Mouse (Mus musculus): Measurements from ENCODE around the gene Alg14. TPM values are rescaled to one million over a fixed set of nuclear protein-coding genes. Genes with fewer than 3 reads are reported as not detected.
A peak's percentile ranks its signal among the peaks of the same experiment; 100 is the strongest.

Alg14 gene
- polyA plus RNA-seq, 1 experiment from 2014 or later: 35.7 TPM

GRCm38 (mm10) chr3:121329647-121330046 is 38.1 kb downstream of the Alg14 start:
- DNase-seq (ENCODE audit: low spot score) (no peak), ATAC-seq (ENCODE audit: low FRiP score, low TSS enrichment) (no peak)
- Histone ChIP-seq H3K9ac (ENCODE audit: low read length) (no peak overlapping the region), H3K9me3 (ENCODE audit: control insufficient read depth, low read length) (no peaks in the 10 kb centered on the region), H3K27me3 (ENCODE audit: control insufficient read depth, insufficient read depth, low read length) (no peaks in the 10 kb centered on the region), H3K36me3 (ENCODE audit: control insufficient read depth, insufficient read depth, low read length) (no peaks in the 10 kb centered on the region; the same call in 1 of the 2 replicates), H3K4me1 (replicated peaks; ENCODE audit: control insufficient read depth, insufficient read depth) (0 out of 2 replicates have a peak, but pooled peaks cover 2% of the 10 kb centered on the region), H3K4me3 (ENCODE audit: low read depth, low read length) (no peak overlapping the region), H3K4me2 (replicated peaks; ENCODE audit: low read depth) (no peak overlapping the region; the same call in 1 of the 2 replicates), H3K27ac (replicated peaks) (peak overlapping the region; percentile 70; the same call in 1 of the 2 replicates)
- WGBS: 45% methylated on average over 10 of the region's 10 CpGs
- no peak for TF ChIP-seq CTCF (IDR thresholded peaks at IDR 0.05; ENCODE audit: low read depth)
- no peak for TF ChIP-seq EP300 (optimal IDR thresholded peaks at IDR 0.05)

- peak overlapping the region; percentile 8 for H3K4me2 ChIP-seq (replicated peaks; ENCODE audit: low read depth)
- no peak for DNase-seq (ENCODE audit: low spot score)
- peak overlapping the region; percentile 70 for H3K27ac ChIP-seq (replicated peaks)
Observed at GRCm38 (mm10) chr3:121330244-121330646, 38.7 kb downstream of the Alg14 start.

GRCm38 (mm10) chr3:121336234-121336890 is 44.8 kb downstream of the Alg14 start:
- no peaks in the 10 kb centered on the region for H3K9me3 ChIP-seq (ENCODE audit: control insufficient read depth, low read length)
- no peaks in the 10 kb centered on the region for H3K36me3 ChIP-seq (ENCODE audit: control insufficient read depth, insufficient read depth, low read length)
- ATAC-seq (ENCODE audit: low FRiP score, low TSS enrichment) (no peak), DNase-seq (ENCODE audit: low spot score) (no peak)
- no peaks in the 10 kb centered on the region for H3K27me3 ChIP-seq (ENCODE audit: control insufficient read depth, insufficient read depth, low read length)
- no peaks in the 10 kb centered on the region for H3K4me1 ChIP-seq (replicated peaks; ENCODE audit: control insufficient read depth, insufficient read depth)
- H3K9ac ChIP-seq (ENCODE audit: low read length): no peak overlapping the region
- no peak overlapping the region for H3K4me2 ChIP-seq (replicated peaks; ENCODE audit: low read depth)
- no peak for TF ChIP-seq EP300 (optimal IDR thresholded peaks at IDR 0.05)
- TF ChIP-seq CTCF (IDR thresholded peaks at IDR 0.05; ENCODE audit: low read depth): no peak
- 59% methylated on average over 6 of the region's 6 CpGs for WGBS
- H3K4me3 ChIP-seq (ENCODE audit: low read depth, low read length): no peak overlapping the region
- H3K27ac ChIP-seq (replicated peaks): peak overlapping the region; percentile 45

More at GRCm38 (mm10) chr3:121330244-121330646, 38.7 kb downstream of the Alg14 start:
- H3K4me3 ChIP-seq (ENCODE audit: low read depth, low read length): no peak overlapping the region
- H3K9me3 ChIP-seq (ENCODE audit: control insufficient read depth, low read length): no peaks in the 10 kb centered on the region
- peak overlapping the region; percentile 18; the same call in 1 of the 2 replicates for H3K9ac ChIP-seq (ENCODE audit: low read length)
- WGBS: 44% methylated on average over 7 of the region's 7 CpGs
- H3K4me1 ChIP-seq (replicated peaks; ENCODE audit: control insufficient read depth, insufficient read depth): 0 out of 2 replicates have a peak, but pooled peaks cover 2% of the 10 kb centered on the region
- no peaks in the 10 kb centered on the region for H3K27me3 ChIP-seq (ENCODE audit: control insufficient read depth, insufficient read depth, low read length)
- TF ChIP-seq EP300 (optimal IDR thresholded peaks at IDR 0.05) (no peak), CTCF (IDR thresholded peaks at IDR 0.05; ENCODE audit: low read depth) (no peak)
- ATAC-seq (ENCODE audit: low FRiP score, low TSS enrichment): no peak
- H3K36me3 ChIP-seq (ENCODE audit: control insufficient read depth, insufficient read depth, low read length): no peaks in the 10 kb centered on the region; the same call in 1 of the 2 replicates

- Histone ChIP-seq H3K9ac (ENCODE audit: low read length) (no peak overlapping the region), H3K9me3 (ENCODE audit: control insufficient read depth, low read length) (no peaks in the 10 kb centered on the region), H3K4me2 (replicated peaks; ENCODE audit: low read depth) (no peak overlapping the region), H3K36me3 (ENCODE audit: control insufficient read depth, insufficient read depth, low read length) (no peaks in the 10 kb centered on the region), H3K4me1 (replicated peaks; ENCODE audit: control insufficient read depth, insufficient read depth) (no peaks in the 10 kb centered on the region), H3K4me3 (ENCODE audit: low read depth, low read length) (no peak overlapping the region), H3K27ac (replicated peaks) (no peak overlapping the region), H3K27me3 (ENCODE audit: control insufficient read depth, insufficient read depth, low read length) (no peaks in the 10 kb centered on the region)
- TF ChIP-seq CTCF (IDR thresholded peaks at IDR 0.05; ENCODE audit: low read depth) (no peak), EP300 (optimal IDR thresholded peaks at IDR 0.05) (no peak)
- DNase-seq (ENCODE audit: low spot score) (no peak), ATAC-seq (ENCODE audit: low FRiP score, low TSS enrichment) (no peak)
- 36% methylated on average over 2 of the region's 2 CpGs for WGBS
Observed at GRCm38 (mm10) chr3:121338687-121339086, 47.1 kb downstream of the Alg14 start.

GRCm38 (mm10) chr3:121340321-121340761 is 48.8 kb downstream of the Alg14 start:
- H3K27ac ChIP-seq (replicated peaks): peak overlapping the region; percentile 75
- H3K4me2 ChIP-seq (replicated peaks; ENCODE audit: low read depth): no peak overlapping the region
- H3K4me3 ChIP-seq (ENCODE audit: low read depth, low read length): no peak overlapping the region
- no peaks in the 10 kb centered on the region for H3K9me3 ChIP-seq (ENCODE audit: control insufficient read depth, low read length)
- no peaks in the 10 kb centered on the region for H3K27me3 ChIP-seq (ENCODE audit: control insufficient read depth, insufficient read depth, low read length)
- no peak for TF ChIP-seq CTCF (IDR thresholded peaks at IDR 0.05; ENCODE audit: low read depth)
- no peak for TF ChIP-seq EP300 (optimal IDR thresholded peaks at IDR 0.05)
- WGBS: 11% methylated on average over 7 of the region's 7 CpGs
- H3K4me1 ChIP-seq (replicated peaks; ENCODE audit: control insufficient read depth, insufficient read depth): peaks cover 4% of the 10 kb centered on the region; the same call in 1 of the 2 replicates
- DNase-seq (ENCODE audit: low spot score) (no peak), ATAC-seq (ENCODE audit: low FRiP score, low TSS enrichment) (no peak)
- H3K36me3 ChIP-seq (ENCODE audit: control insufficient read depth, insufficient read depth, low read length): no peaks in the 10 kb centered on the region
- no peak overlapping the region for H3K9ac ChIP-seq (ENCODE audit: low read length)

GRCm38 (mm10) chr3:121343224-121343623 is 51.7 kb downstream of the Alg14 start:
- H3K36me3 ChIP-seq (ENCODE audit: control insufficient read depth, insufficient read depth, low read length): no peaks in the 10 kb centered on the region
- H3K4me2 ChIP-seq (replicated peaks; ENCODE audit: low read depth): no peak overlapping the region
- peak overlapping the region; percentile 40; the same call in 1 of the 2 replicates for H3K27ac ChIP-seq (replicated peaks)
- 64% methylated on average over 7 of the region's 7 CpGs for WGBS
- no peak for DNase-seq (ENCODE audit: low spot score)
- no peak overlapping the region for H3K4me3 ChIP-seq (ENCODE audit: low read depth, low read length)
- no peak overlapping the region for H3K9ac ChIP-seq (ENCODE audit: low read length)
- H3K27me3 ChIP-seq (ENCODE audit: control insufficient read depth, insufficient read depth, low read length): no peaks in the 10 kb centered on the region
- peaks cover 4% of the 10 kb centered on the region; the same call in 1 of the 2 replicates for H3K4me1 ChIP-seq (replicated peaks; ENCODE audit: control insufficient read depth, insufficient read depth)
- no peak for ATAC-seq (ENCODE audit: low FRiP score, low TSS enrichment)
- H3K9me3 ChIP-seq (ENCODE audit: control insufficient read depth, low read length): no peaks in the 10 kb centered on the region
- TF ChIP-seq EP300 (optimal IDR thresholded peaks at IDR 0.05): no peak
- no peak for TF ChIP-seq CTCF (IDR thresholded peaks at IDR 0.05; ENCODE audit: low read depth)

Measured in stomach, postnatal 0 days (tissue).